Mouse (Mus musculus) cerebellum, adult (tissue): Measurements from ENCODE around the gene Nod2.

Experiments
- ATAC-seq: cut with Nextera tagmentation; 2 replicates; pipeline ENCODE4 v1.9.2; 2017; ENCODE audit warnings: mild to moderate bottlenecking, moderate library complexity, mixed read lengths; ENCODE audit not compliant: insufficient number of reproducible peaks, low FRiP score, low TSS enrichment

Nod2 gene

DNA sequence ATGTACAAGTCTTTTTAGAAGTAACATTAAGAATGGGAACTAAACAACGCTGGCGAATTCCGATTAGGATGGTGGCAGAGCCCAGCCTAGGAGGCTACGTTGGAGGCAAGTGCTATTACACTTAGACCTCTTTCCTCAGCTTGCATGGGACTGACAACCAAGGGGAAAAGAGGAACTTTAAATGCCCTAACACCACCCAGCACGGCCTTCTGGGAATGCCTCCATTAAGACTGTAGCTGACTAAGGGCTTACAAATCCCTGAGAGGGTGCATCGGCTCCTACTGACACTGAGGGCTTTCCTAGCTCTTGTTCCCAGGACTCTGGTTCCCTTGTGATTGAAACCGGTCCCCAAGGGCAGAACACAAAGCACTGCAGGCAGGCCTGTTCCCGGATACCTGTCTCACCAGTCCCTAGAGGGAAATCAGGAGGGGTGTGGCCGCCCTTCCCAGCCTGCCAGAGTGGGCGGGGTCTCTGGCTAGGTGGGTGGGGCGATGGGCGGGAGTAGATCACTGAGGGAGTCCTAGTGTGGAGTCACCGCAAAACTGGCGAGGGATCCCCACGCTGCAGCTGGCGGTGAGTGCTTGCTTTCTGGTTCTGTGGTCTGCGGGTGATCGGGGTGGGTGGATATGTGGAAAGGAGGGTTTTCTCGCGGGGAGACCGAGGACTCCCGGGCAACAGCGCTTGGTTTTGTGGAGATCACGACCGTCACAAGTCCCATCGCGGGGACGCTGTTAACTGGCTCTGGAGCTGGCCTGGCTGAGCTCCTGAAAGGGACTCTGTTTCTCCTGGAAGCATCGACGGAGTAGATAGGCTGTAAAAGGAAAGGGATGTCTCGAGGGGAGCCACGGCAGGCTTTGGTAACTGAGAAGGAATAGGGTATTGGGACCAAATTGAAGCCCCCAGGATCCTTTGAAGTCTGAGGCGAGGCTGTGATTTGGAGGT is at the start of gene Nod2:
Gene Nod2 (plus strand): TSS at position 479 of the 942 bp plus-strand sequence.
- ATAC-seq = peak; percentile 31; the same call in 1 of the 2 replicates

DNA sequence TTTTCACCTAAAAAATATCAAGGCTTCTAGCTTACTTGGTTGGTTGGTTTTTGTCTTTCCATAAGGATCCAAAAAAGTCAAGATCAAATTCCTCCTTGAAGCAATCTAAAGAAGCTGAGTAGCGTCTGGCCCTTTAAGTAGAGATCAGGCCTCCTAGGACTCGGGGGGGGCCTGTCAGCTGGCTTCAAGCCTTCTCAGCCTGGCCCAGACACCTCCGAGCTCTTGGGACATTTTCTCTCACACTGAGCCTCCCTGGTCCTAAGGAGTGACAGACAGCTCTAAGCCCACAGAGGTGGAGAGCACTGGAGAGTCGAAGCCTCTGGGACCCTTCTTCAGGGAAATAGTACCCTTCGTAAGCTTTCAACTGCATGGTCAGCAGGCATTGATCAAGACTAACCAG is 48.5 kb upstream of the Nod2 start:
- no peak for ATAC-seq

DNA sequence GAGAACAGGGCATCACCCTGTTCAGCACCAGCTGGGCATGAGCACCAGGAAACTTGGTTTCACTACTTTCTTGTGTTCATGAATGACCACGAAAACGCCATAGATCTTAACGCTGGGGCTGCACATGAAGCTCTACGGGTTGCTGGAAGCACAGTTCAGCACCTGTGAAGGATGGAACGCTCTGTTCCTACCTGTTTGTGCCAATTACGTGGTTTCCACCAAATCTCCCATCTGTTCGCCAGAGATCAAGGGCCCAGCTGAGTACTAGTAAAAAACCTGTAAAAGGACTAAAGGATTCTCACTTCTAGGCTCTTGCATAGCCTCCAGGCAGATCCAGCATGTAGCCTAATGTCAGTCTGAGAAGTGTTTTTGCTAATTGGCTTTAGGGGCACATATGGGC is 47.6 kb upstream of the Nod2 start:
- ATAC-seq = peak; percentile 21

GRCm38 (mm10) chr8:88603446-88603989 is 43.6 kb upstream of the Nod2 start:
- no peak for ATAC-seq

GRCm38 (mm10) chr8:88604065-88605038 is 42.8 kb upstream of the Nod2 start:
- ATAC-seq = no peak

DNA sequence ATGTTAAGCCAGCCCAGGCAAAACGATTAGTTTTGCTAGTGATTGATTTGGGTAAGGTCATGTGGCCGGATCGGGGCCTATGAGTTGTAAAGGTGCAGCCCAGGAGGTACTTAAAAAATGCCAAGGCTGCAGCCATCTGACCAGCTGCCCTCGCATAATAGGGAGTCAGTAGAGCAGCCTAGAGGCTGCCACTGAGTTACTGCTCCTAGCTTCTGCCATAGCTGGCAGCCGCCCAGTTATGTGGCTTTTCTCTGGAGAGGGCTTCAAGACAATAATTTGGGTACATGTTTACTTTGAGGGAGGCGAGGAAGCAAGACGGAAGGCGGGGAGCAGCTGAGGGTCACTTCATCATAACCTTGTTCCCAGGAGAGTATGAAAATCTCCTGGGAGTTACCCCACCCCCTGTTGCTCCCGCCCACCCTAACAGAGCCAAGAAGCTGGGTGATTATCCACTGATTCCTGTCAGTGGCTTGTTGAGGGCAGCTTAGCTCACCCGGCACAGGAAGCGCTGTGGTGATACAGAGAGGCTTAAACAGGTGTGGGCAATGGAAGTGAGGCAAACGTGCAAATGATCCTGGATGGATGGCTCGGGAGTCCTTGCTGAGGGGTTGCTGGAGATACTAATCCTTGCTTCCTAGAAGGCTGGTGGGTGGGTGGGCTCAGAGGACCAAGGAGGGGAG is 41.6 kb upstream of the Nod2 start:
- no peak for ATAC-seq

- ATAC-seq = no peak
These were observed 38.1 kb upstream of the Nod2 start for GRCm38 (mm10) chr8:88609036-88609435.

- ATAC-seq = no peak
These were observed 36.8 kb upstream of the Nod2 start for GRCm38 (mm10) chr8:88610271-88610670.

- ATAC-seq = no peak
These were observed 32.1 kb upstream of the Nod2 start for GRCm38 (mm10) chr8:88614981-88615380.

GRCm38 (mm10) chr8:88618612-88619011 is 28.5 kb upstream of the Nod2 start:
- ATAC-seq = no peak

DNA sequence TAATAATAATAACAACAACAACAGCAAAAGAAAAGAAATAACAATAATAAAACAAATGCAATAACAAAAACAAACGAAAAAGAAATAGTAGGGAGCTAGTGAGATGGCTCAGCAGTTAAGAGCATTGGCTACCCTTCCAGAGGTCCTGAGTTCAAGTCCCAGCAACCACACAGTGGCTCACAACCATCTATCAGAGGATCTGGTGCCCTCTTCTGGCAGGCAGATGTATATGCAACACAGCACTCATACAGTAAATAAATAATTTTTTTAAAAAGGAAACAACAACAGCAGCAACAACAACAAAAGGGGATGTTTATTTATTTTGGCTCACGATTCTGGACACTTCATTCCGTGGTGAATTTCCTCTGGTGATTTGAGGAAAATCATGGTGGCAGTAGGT is 27.6 kb upstream of the Nod2 start:
- no peak for ATAC-seq

DNA sequence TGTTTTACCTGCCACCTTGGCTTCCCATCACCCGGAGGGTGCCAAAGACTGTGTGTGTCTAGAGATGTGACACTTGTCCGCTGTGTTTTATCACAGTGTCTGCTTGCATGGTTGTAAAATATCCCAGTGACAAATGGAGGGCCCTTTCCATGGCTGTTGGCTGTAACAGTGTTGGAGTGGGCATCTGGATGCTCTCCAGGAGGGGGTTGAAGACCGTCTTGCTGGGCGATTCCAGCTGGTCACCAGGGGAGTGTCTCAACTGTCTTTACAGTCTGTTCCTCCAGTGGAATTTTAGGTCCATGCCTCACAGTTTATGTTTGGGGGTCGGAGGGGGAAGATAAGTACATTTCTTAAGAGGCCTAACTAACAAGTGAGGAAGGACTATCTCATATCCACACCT is 26.2 kb upstream of the Nod2 start:
- ATAC-seq = no peak

DNA sequence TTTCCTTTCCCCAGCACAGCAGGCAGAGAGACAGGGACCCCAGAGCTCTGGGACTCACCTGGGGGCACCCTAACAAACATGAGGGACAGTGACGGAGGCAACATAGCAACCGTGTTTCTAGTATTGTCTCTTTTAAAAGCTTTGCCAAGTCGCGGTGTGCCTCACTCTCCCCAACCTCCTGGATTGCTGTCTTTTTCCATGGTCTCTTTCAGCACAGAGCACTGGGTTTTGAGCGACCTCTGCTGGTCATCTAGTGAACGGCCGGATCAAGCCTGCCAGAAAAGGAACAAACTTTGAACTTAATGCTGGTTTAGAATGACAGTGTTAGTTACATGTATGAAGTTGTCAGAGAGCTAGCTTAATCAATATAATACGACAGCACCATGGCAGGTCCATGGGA is 25.7 kb upstream of the Nod2 start:
- no peak for ATAC-seq

- ATAC-seq = peak; percentile 74
These were observed 23.8 kb upstream of the Nod2 start for GRCm38 (mm10) chr8:88623351-88623750.

GRCm38 (mm10) chr8:88624276-88624675 is 22.8 kb upstream of the Nod2 start:
- ATAC-seq = no peak

GRCm38 (mm10) chr8:88626433-88626832 is 20.7 kb upstream of the Nod2 start:
- no peak for ATAC-seq

DNA sequence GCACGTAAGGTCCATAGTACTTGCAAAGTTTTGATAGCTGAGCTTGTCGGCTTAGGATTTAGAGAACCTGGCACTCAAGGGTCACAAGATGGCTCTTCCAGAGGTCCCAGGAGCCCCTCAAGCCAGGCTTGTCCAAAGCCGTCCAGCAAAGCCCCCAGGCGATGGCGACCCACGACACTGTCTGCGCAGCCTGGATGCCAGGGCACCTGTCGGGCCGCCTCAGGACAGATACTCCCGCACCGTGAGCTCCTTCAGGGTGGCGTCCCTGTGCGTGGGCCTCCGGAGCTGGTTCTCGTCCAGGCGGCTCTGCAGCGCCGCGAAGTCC is 20.2 kb upstream of the Nod2 start:
- ATAC-seq = peak; percentile 0; the same call in 1 of the 2 replicates

DNA sequence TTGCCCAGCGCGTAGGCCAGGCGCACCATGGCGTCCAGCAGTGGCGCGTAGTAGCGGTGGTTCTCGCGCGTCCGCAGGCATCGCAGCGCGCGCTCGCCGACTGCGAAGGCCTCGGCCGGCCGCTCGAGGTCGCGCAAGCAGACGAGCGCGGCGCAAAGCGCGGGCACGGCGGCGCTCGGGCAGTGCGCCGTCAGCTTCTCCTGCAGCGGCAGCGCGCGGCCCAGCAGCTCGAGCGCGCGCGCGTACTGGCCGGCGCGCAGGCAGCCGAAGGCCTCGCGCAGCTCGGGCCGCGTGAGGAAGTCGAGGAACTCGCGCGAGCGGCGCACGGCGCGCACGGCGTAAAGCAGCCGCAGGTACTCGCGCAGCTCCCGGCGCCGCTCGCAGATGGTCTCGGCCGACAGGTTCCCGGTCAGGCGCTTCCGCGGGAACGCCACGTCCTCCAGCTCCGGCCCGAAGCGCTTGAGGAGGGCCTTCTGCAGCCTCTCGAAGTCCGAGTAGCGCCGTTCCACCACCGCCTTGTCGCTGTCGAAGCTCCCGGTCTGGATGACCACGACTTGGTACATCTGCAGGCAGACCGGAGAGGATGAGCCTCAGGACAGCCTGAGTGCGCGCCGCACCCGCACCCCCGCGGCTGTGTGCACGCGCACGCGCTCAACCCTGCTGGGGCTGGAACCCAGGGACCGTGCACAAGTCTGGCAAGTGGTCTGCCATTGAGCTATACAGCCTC is 19.7 kb upstream of the Nod2 start:
- ATAC-seq = peak; percentile 24

- ATAC-seq = no peak
These were observed 18.9 kb upstream of the Nod2 start for GRCm38 (mm10) chr8:88628001-88628774.
